Mouse (Mus musculus): ENCODE results near the gene Gm14124.
"Not testable (repeated sequence)": the region's sequence is repeated elsewhere in the genome, so short reads cannot be mapped to it uniquely, and the experiment has no call there.

The Gm14124 gene

GRCm38 (mm10) chr2:150257291-150257690, at the start of gene Gm14124:
Gene Gm14124, plus strand, starts transcription at chr2:150257517.
- DNase-seq (ENCODE audit: low spot score): not testable (repeated sequence)

- peak; percentile 33 for DNase-seq (ENCODE audit: low spot score)
Observed at GRCm38 (mm10) chr2:150217600-150218362, 39.5 kb upstream of the Gm14124 start, which contains the start of gene Zfp937. Gene Zfp937, plus strand, starts transcription at chr2:150218073.

- DNase-seq (ENCODE audit: low spot score): not testable (repeated sequence)
Observed at GRCm38 (mm10) chr2:150218363-150218725, 39.0 kb upstream of the Gm14124 start.

GRCm38 (mm10) chr2:150223263-150223662, 34.1 kb upstream of the Gm14124 start:
- not testable (repeated sequence) for DNase-seq (ENCODE audit: low spot score)

- DNase-seq (ENCODE audit: low spot score): no peak
Observed at GRCm38 (mm10) chr2:150243211-150243610, 14.1 kb upstream of the Gm14124 start.

GRCm38 (mm10) chr2:150255491-150255890, 1.8 kb upstream of the Gm14124 start, which contains the start of gene Gm21994:
Gene Gm21994, minus strand, starts transcription at chr2:150255591.
- not testable (repeated sequence) for DNase-seq (ENCODE audit: low spot score)

GRCm38 (mm10) chr2:150256861-150257260, 456 bp upstream of the Gm14124 start:
- DNase-seq (ENCODE audit: low spot score): not testable (repeated sequence)

- no peak for DNase-seq (ENCODE audit: low spot score)
Observed at GRCm38 (mm10) chr2:150293669-150294068, 36.4 kb downstream of the Gm14124 start.

GRCm38 (mm10) chr2:150299096-150299495, 41.8 kb downstream of the Gm14124 start:
- no peak for DNase-seq (ENCODE audit: low spot score)

GRCm38 (mm10) chr2:150307183-150307773, 50.0 kb downstream of the Gm14124 start:
- no peak for DNase-seq (ENCODE audit: low spot score)

GRCm38 (mm10) chr2:150310952-150311884, 53.9 kb downstream of the Gm14124 start:
- peak; percentile 72 for DNase-seq (ENCODE audit: low spot score)

GRCm38 (mm10) chr2:150316140-150316539, 58.8 kb downstream of the Gm14124 start:
- no peak for DNase-seq (ENCODE audit: low spot score)

GRCm38 (mm10) chr2:150318973-150319372, 61.7 kb downstream of the Gm14124 start:
- no peak for DNase-seq (ENCODE audit: low spot score)
